17 mouse cellular contexts compared by ENCODE assay signal in the genomic region with DNA sequence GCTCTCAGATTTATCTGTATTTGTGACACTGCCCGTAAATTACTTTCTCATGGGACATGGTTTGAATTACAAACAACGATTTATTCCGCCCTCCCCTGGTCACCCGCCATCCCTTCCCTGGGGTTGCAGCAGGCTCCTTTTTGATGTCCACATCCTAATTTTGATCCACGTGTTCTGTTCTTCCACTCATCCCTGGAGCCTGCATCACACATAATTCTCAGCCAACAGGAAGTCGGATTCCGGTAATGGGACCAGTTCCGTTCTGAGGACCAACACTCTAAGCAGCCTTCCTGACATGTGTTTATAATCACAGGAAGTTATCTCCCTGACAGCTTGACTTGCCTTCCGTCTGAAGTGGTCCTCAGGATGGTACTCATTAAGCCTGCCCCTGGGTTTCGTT.
DNase-seq lines count a peak whose midpoint lies in the region; ATAC-seq and TF ChIP-seq lines count a peak whose summit lies in the region.
"Had no signal": no experiment of that assay in that cellular context is flagged by ENCODE, and none has a peak within 500 bp of the region (broad histone marks: within the 10 kb centered on the region; RNA-seq: fewer than 3 reads in every experiment).

No protein-coding gene starts in this region.

- H3K4me3 ChIP-seq in lung, embryonic 16.5 days (ENCODE audit: low read length): no peak overlapping the region
- H3K4me3 ChIP-seq in limb, embryonic 11.5 days (ENCODE audit: low read depth, low read length): no peak overlapping the region
- no peak overlapping the region for H3K4me3 ChIP-seq in layer of hippocampus, adult 2 months
- H3K4me3 ChIP-seq: embryonic facial prominence, embryonic 15.5 days; hindbrain, embryonic 15.5 days; neural tube, embryonic 13.5 days had no signal

- peak; percentile 10 for DNase-seq in adrenal gland, adult 2 months
- no peak for DNase-seq in adrenal gland, postnatal 4 days (ENCODE audit: low spot score in 2 of 2)
- no peak for DNase-seq in lung, postnatal 36 days
- peak; percentile 31 for DNase-seq in heart, postnatal 4 days
- DNase-seq in limb, embryonic 11.5 days (ENCODE audit: low spot score): peak; percentile 36
- no peak for DNase-seq in layer of hippocampus, adult 2 months (ENCODE audit: low spot score in 2 of 2)
- no peak for DNase-seq in thymus, postnatal 14 days
- DNase-seq: adrenal gland, postnatal 36 days; cerebellum, adult 11-12 months; left cerebral cortex, postnatal 4 days; liver, postnatal 0 days; midbrain, embryonic 14.5 days; thymus, adult 2 months had no signal

- H3K27ac ChIP-seq in lung, embryonic 16.5 days (ENCODE audit: low read length): no peak overlapping the region
- H3K27ac ChIP-seq in limb, embryonic 11.5 days (replicated peaks; ENCODE audit: low read depth, low read length): no peak overlapping the region
- no peak overlapping the region for H3K27ac ChIP-seq in layer of hippocampus, adult 2 months
- H3K27ac ChIP-seq: embryonic facial prominence, embryonic 15.5 days; hindbrain, embryonic 15.5 days; neural tube, embryonic 13.5 days had no signal

- no peaks in the 10 kb centered on the region for H3K36me3 ChIP-seq in lung, embryonic 16.5 days (ENCODE audit: control insufficient read depth, insufficient read depth, low read length)
- no peaks in the 10 kb centered on the region for H3K36me3 ChIP-seq in limb, embryonic 11.5 days (ENCODE audit: control insufficient read depth, insufficient read depth, low read length)
- H3K36me3 ChIP-seq: embryonic facial prominence, embryonic 15.5 days; hindbrain, embryonic 15.5 days; neural tube, embryonic 13.5 days had no signal

- no peaks in the 10 kb centered on the region for H3K27me3 ChIP-seq in lung, embryonic 16.5 days (ENCODE audit: control insufficient read depth, insufficient read depth, low read depth, low read length)
- H3K27me3 ChIP-seq in limb, embryonic 11.5 days (ENCODE audit: control insufficient read depth, insufficient read depth, low read length): no peaks in the 10 kb centered on the region
- H3K27me3 ChIP-seq: embryonic facial prominence, embryonic 15.5 days; hindbrain, embryonic 15.5 days; neural tube, embryonic 13.5 days had no signal

- TF ChIP-seq CTCF in layer of hippocampus, adult 2 months (conservative IDR thresholded peaks at IDR 0.05): no peak

- no peak overlapping the region for H3K9ac ChIP-seq in lung, embryonic 16.5 days (ENCODE audit: low read length)
- H3K9ac ChIP-seq in limb, embryonic 11.5 days (ENCODE audit: low read length): no peak overlapping the region
- H3K9ac ChIP-seq: embryonic facial prominence, embryonic 15.5 days; hindbrain, embryonic 15.5 days; liver, postnatal 0 days; neural tube, embryonic 13.5 days had no signal

- peaks cover 3% of the 10 kb centered on the region; the same call in 1 of the 2 replicates for H3K4me1 ChIP-seq in lung, embryonic 16.5 days (replicated peaks; ENCODE audit: control insufficient read depth, insufficient read depth, low read length)
- H3K4me1 ChIP-seq in limb, embryonic 11.5 days (ENCODE audit: control insufficient read depth, insufficient read depth, low read length): peaks cover 8% of the 10 kb centered on the region; the same call in 1 of the 2 replicates
- H3K4me1 ChIP-seq: hindbrain, embryonic 15.5 days had no signal

- WGBS in lung, embryonic 16.5 days: 42% methylated on average over 10 of the region's 10 CpGs
- WGBS in limb, embryonic 11.5 days: 11% methylated on average over 10 of the region's 10 CpGs

- ATAC-seq in lung, embryonic 16.5 days (ENCODE audit: low read depth): 0 out of 2 replicates have a peak, but pooled peaks have one; percentile 36
- no peak for ATAC-seq in limb, embryonic 11.5 days (ENCODE audit: insufficient number of reproducible peaks, low FRiP score, low TSS enrichment, low read depth)
- ATAC-seq: liver, postnatal 0 days had no signal

- no peaks in the 10 kb centered on the region for H3K9me3 ChIP-seq in lung, embryonic 16.5 days (ENCODE audit: control insufficient read depth, low read length)
- no peaks in the 10 kb centered on the region for H3K9me3 ChIP-seq in limb, embryonic 11.5 days (ENCODE audit: control insufficient read depth, low read length)
- H3K9me3 ChIP-seq: embryonic facial prominence, embryonic 15.5 days; hindbrain, embryonic 15.5 days; neural tube, embryonic 13.5 days had no signal

- no peak overlapping the region; the same call in 1 of the 2 replicates for H3K4me2 ChIP-seq in lung, embryonic 16.5 days (ENCODE audit: low read depth, low read length)
- H3K4me2 ChIP-seq in limb, embryonic 11.5 days (ENCODE audit: low read depth, severe bottlenecking): no peak overlapping the region
- H3K4me2 ChIP-seq: embryonic facial prominence, embryonic 15.5 days; hindbrain, embryonic 15.5 days; neural tube, embryonic 13.5 days had no signal

Comparison
In these comparisons a context has a peak if more than half of its experiments do, and no peak if none do; other contexts are left out.
1. DNase-seq: peak in adrenal gland, adult 2 months (single experiment), heart, postnatal 4 days (single experiment) and limb, embryonic 11.5 days (single experiment); none in adrenal gland, postnatal 4 days (0 of 2), lung, postnatal 36 days (single experiment), layer of hippocampus, adult 2 months (0 of 2) and thymus, postnatal 14 days (single experiment).